Comparison of ENCODE assay signal across 8 mouse cellular contexts in the genomic region with DNA sequence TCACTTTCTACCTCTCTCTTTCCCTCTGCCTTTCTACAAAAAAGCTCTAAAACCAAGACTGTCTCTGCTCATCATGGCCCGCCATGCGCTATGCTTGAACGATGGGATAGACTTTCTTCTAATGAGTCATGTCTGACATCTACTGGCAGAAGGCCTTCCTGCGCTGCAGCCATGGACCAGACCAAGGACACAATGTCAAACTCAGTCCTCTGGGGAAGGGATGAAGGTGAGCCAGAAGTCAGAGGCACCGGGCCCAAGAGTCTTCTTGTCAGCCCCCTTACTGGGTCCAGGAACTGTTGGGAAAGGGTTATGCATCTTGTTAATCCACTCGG.
A peak's percentile ranks its signal among the peaks of the same experiment; 100 is the strongest.
DNase-seq lines count a peak whose midpoint lies in the region; ATAC-seq and TF ChIP-seq lines count a peak whose summit lies in the region.
"Had no signal": no experiment of that assay in that cellular context is flagged by ENCODE, and none has a peak within 500 bp of the region (broad histone marks: within the 10 kb centered on the region; RNA-seq: fewer than 3 reads in every experiment).

No protein-coding gene starts in this region.

- H3K9ac ChIP-seq in forebrain, embryonic 12.5 days, result no peak overlapping the region
- no peak overlapping the region for H3K9ac ChIP-seq in neural tube, embryonic 15.5 days (replicated peaks)

- H3K4me2 ChIP-seq in forebrain, embryonic 12.5 days, result no peak overlapping the region
- H3K4me2 ChIP-seq in neural tube, embryonic 15.5 days, result no peak overlapping the region

- peak; percentile 57; the same call in 1 of the 2 replicates for ATAC-seq in forebrain, embryonic 12.5 days (ENCODE audit: low FRiP score)
- ATAC-seq in neural tube, embryonic 15.5 days (ENCODE audit: low FRiP score), result peak; percentile 63; the same call in 1 of the 2 replicates

- peak; percentile 26 to 34 for DNase-seq in left cerebral cortex, postnatal 14 days (ENCODE audit: low spot score in 2 of 2)
- no peak for DNase-seq in left cerebral cortex, adult 18-20 months (ENCODE audit: low spot score in 2 of 2)
- DNase-seq in liver, result peak; percentile 48
- DNase-seq in ovary, adult 18-20 months (ENCODE audit: low spot score), result no peak

- 10% methylated on average over 6 of the region's 6 CpGs for WGBS in forebrain, embryonic 12.5 days
- 16% methylated on average over 6 of the region's 6 CpGs for WGBS in neural tube, embryonic 15.5 days

- H3K36me3 ChIP-seq in forebrain, embryonic 12.5 days (replicated peaks), result no peaks in the 10 kb centered on the region
- no peaks in the 10 kb centered on the region for H3K36me3 ChIP-seq in neural tube, embryonic 15.5 days

- no peak overlapping the region for H3K4me3 ChIP-seq in bone marrow macrophage, adult 2 months (ENCODE audit: insufficient read depth, low read length)
- H3K4me3 ChIP-seq in forebrain, embryonic 12.5 days (replicated peaks), result no peak overlapping the region
- no peak overlapping the region for H3K4me3 ChIP-seq in neural tube, embryonic 15.5 days (replicated peaks)
- H3K4me3 ChIP-seq: myocyte had no signal

- TF ChIP-seq POLR2A in bone marrow macrophage, adult 2 months (IDR thresholded peaks at IDR 0.05; ENCODE audit: borderline replicate concordance, low read depth, low read length), result no peak

- no peak overlapping the region for H3K27ac ChIP-seq in bone marrow macrophage, adult 2 months (ENCODE audit: insufficient read depth, low read depth, low read length)
- H3K27ac ChIP-seq in forebrain, embryonic 12.5 days, result no peak overlapping the region
- no peak overlapping the region for H3K27ac ChIP-seq in neural tube, embryonic 15.5 days (replicated peaks)

- intact Hi-C loops in left cerebral cortex, postnatal 14 days (cut with DNase I), result loop anchor here (2.0 to 10.0 kb wide), 2 partner anchors 328 to 796 kb away; no protein-coding TSS in a partner anchor

- peaks cover 18% of the 10 kb centered on the region for H3K27me3 ChIP-seq in forebrain, embryonic 12.5 days
- no peaks in the 10 kb centered on the region for H3K27me3 ChIP-seq in neural tube, embryonic 15.5 days (replicated peaks)

- TF ChIP-seq CTCF in bone marrow macrophage, adult 2 months (IDR thresholded peaks at IDR 0.05; ENCODE audit: low read depth, low read length), result peak; percentile 30; the same call in 1 of the 2 replicates

- no peaks in the 10 kb centered on the region for H3K9me3 ChIP-seq in forebrain, embryonic 12.5 days
- no peaks in the 10 kb centered on the region for H3K9me3 ChIP-seq in neural tube, embryonic 15.5 days (replicated peaks)

- no peaks in the 10 kb centered on the region for H3K4me1 ChIP-seq in bone marrow macrophage, adult 2 months (ENCODE audit: control insufficient read depth, insufficient read depth, low read length)
- peaks cover 9% of the 10 kb centered on the region; the same call in 1 of the 2 replicates for H3K4me1 ChIP-seq in forebrain, embryonic 12.5 days
- no peaks in the 10 kb centered on the region for H3K4me1 ChIP-seq in neural tube, embryonic 15.5 days

Comparison
In these comparisons a context has a peak if more than half of its experiments do, and no peak if none do; other contexts are left out.
1. DNase-seq: peak in left cerebral cortex, postnatal 14 days (2 of 2) and liver (single experiment); none in left cerebral cortex, adult 18-20 months (0 of 2) and ovary, adult 18-20 months (single experiment).